In the genomic region with DNA sequence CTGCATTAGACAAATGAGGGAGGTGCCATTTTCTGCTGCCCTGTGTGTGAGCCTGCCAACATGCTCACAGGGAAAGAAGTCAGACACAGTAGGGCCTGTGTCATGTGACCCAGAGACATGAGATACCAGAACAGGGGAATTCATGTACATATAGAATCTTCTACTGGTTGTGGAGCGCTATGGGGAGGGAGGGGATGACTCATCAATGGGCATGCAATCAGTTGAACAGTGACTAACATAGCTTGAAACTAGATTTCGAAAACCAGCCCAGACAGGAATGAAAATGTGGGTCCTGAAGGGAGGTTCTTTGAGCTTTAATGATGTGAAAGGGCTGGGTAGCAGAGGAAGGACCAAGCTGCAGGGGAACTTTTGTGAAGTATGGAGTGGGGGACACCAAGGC, we compare ENCODE assay signal across 37 mouse cellular contexts. TPM values are rescaled to one million over a fixed set of nuclear protein-coding genes. Genes with fewer than 3 reads are reported as not detected.
DNase-seq lines count a peak whose midpoint lies in the region; ATAC-seq and TF ChIP-seq lines count a peak whose summit lies in the region.
"Had no signal": no experiment of that assay in that cellular context is flagged by ENCODE, and none has a peak within 500 bp of the region (broad histone marks: within the 10 kb centered on the region; RNA-seq: fewer than 3 reads in every experiment).

No protein-coding gene starts in this region.

- H3K9ac ChIP-seq in stomach, embryonic 16.5 days (ENCODE audit: low read length): no peak overlapping the region
- H3K9ac ChIP-seq in stomach, postnatal 0 days (ENCODE audit: low read length): no peak overlapping the region
- H3K9ac ChIP-seq: forebrain, embryonic 13.5 days; heart, embryonic 13.5 days; limb, embryonic 12.5 days; liver, embryonic 15.5 days; lung, embryonic 14.5 days; midbrain, embryonic 13.5 days; neural tube, embryonic 13.5 days had no signal

- peak; percentile 30; the same call in 1 of the 2 replicates for ATAC-seq in stomach, embryonic 16.5 days (ENCODE audit: insufficient read depth, low FRiP score)
- no peak for ATAC-seq in stomach, postnatal 0 days (ENCODE audit: low FRiP score, low TSS enrichment)
- ATAC-seq in Patski: peak; percentile 51
- peak; percentile 57 for ATAC-seq in granulocyte monocyte progenitor cell, adult 5-6 weeks (replicated peaks; ENCODE audit: poor library complexity, severe bottlenecking)
- ATAC-seq in inflammation-experienced regulatory T-cells, adult 6 months: no peak
- ATAC-seq: forebrain, embryonic 13.5 days; hindbrain, postnatal 0 days; intestine, embryonic 16.5 days; midbrain, embryonic 13.5 days had no signal

- no peaks in the 10 kb centered on the region for H3K27me3 ChIP-seq in stomach, embryonic 16.5 days (ENCODE audit: control insufficient read depth, insufficient read depth, low read length)
- H3K27me3 ChIP-seq in stomach, postnatal 0 days (ENCODE audit: control insufficient read depth, insufficient read depth, low read length): no peaks in the 10 kb centered on the region
- H3K27me3 ChIP-seq in C2C12 (ENCODE audit: control insufficient read depth, insufficient read depth, insufficient read length): no peaks in the 10 kb centered on the region
- H3K27me3 ChIP-seq in Patski: no peaks in the 10 kb centered on the region
- H3K27me3 ChIP-seq: forebrain, embryonic 13.5 days; heart, embryonic 13.5 days; limb, embryonic 12.5 days; liver, embryonic 15.5 days; midbrain, embryonic 13.5 days; neural tube, embryonic 13.5 days had no signal

- H3K79me3 ChIP-seq in C2C12 (ENCODE audit: low read depth): no peaks in the 10 kb centered on the region

- DNase-seq in stomach, postnatal 0 days (ENCODE audit: low spot score): no peak
- DNase-seq in Patski (ENCODE audit: low read depth, low spot score) (no peak), MN1 (ENCODE audit: low spot score) (no peak)
- DNase-seq in thymus, postnatal 14 days: no peak
- DNase-seq: adrenal gland, postnatal 25 days; cerebellum, adult 18-20 months; cerebellum, postnatal 10 days; gastrocnemius, postnatal 14 days; heart, adult 18-20 months; heart, postnatal 10 days; kidney, adult 8-10 months; lung, embryonic 14.5 days; lung, postnatal 36 days had no signal

- CTCF ChIA-PET in Patski (lab: Charles Lee): interaction anchor here (0.7 kb wide), 1 partner anchor 13 kb away, joined by 3 read pairs; no protein-coding TSS in a partner anchor

- no peaks in the 10 kb centered on the region for H3K79me2 ChIP-seq in C2C12 (ENCODE audit: control insufficient read depth, insufficient read depth)

- no peaks in the 10 kb centered on the region for H3K36me3 ChIP-seq in stomach, embryonic 16.5 days (ENCODE audit: control insufficient read depth, insufficient read depth, low read length)
- H3K36me3 ChIP-seq in stomach, postnatal 0 days (ENCODE audit: control insufficient read depth, insufficient read depth, low read length): no peaks in the 10 kb centered on the region
- no peaks in the 10 kb centered on the region for H3K36me3 ChIP-seq in C2C12 (ENCODE audit: control insufficient read depth, insufficient read depth)
- H3K36me3 ChIP-seq: G1E; heart, embryonic 13.5 days; hindbrain, embryonic 10.5 days; limb, embryonic 12.5 days; liver, embryonic 15.5 days; midbrain, embryonic 13.5 days; neural tube, embryonic 13.5 days had no signal

- in situ Hi-C loops in Patski (cut with MboI; ENCODE audit: low pct_unique_long_range_greater_than_20kb): no loop called here

- TF ChIP-seq EP300 in stomach, postnatal 0 days (optimal IDR thresholded peaks at IDR 0.05): no peak

- no peaks in the 10 kb centered on the region for H3K4me1 ChIP-seq in stomach, embryonic 16.5 days (ENCODE audit: control insufficient read depth, insufficient read depth, low read length)
- no peaks in the 10 kb centered on the region for H3K4me1 ChIP-seq in stomach, postnatal 0 days (replicated peaks; ENCODE audit: control insufficient read depth, insufficient read depth)
- H3K4me1 ChIP-seq: forebrain, embryonic 13.5 days; hindbrain, embryonic 10.5 days; limb, embryonic 12.5 days; liver, embryonic 15.5 days; midbrain, embryonic 13.5 days; neural tube, embryonic 13.5 days had no signal

- no peaks in the 10 kb centered on the region for H3K9me3 ChIP-seq in stomach, embryonic 16.5 days (replicated peaks; ENCODE audit: control insufficient read depth, low read length)
- H3K9me3 ChIP-seq in stomach, postnatal 0 days (ENCODE audit: control insufficient read depth, low read length): no peaks in the 10 kb centered on the region
- H3K9me3 ChIP-seq: forebrain, embryonic 13.5 days; heart, embryonic 13.5 days; hindbrain, embryonic 10.5 days; limb, embryonic 12.5 days; liver, embryonic 15.5 days; midbrain, embryonic 13.5 days; neural tube, embryonic 13.5 days had no signal

- no peak for TF ChIP-seq CTCF in stomach, postnatal 0 days (IDR thresholded peaks at IDR 0.05; ENCODE audit: low read depth)
- TF ChIP-seq CTCF in C2C12 (IDR thresholded peaks at IDR 0.05; ENCODE audit: control insufficient read depth, insufficient read depth, insufficient read length): no peak
- no peak for TF ChIP-seq CTCF in Patski (IDR thresholded peaks at IDR 0.05)

- no peak overlapping the region for H3K4me2 ChIP-seq in stomach, embryonic 16.5 days (ENCODE audit: low read depth, low read length)
- H3K4me2 ChIP-seq in stomach, postnatal 0 days (replicated peaks; ENCODE audit: low read depth): no peak overlapping the region
- H3K4me2 ChIP-seq: forebrain, embryonic 13.5 days; heart, embryonic 13.5 days; limb, embryonic 12.5 days; liver, embryonic 15.5 days; lung, embryonic 14.5 days; midbrain, embryonic 13.5 days; neural tube, embryonic 13.5 days had no signal

- H3K4me3 ChIP-seq in stomach, embryonic 16.5 days (replicated peaks; ENCODE audit: low read length): no peak overlapping the region
- no peak overlapping the region for H3K4me3 ChIP-seq in stomach, postnatal 0 days (ENCODE audit: low read depth, low read length)
- no peak overlapping the region for H3K4me3 ChIP-seq in C2C12 (ENCODE audit: insufficient read depth, poor library complexity, severe bottlenecking)
- H3K4me3 ChIP-seq: forebrain, embryonic 13.5 days; heart, embryonic 13.5 days; hindbrain, embryonic 10.5 days; left cerebral cortex, adult 2 months; limb, embryonic 12.5 days; liver, embryonic 15.5 days; midbrain, embryonic 13.5 days; neural tube, embryonic 13.5 days had no signal

- whole genome bisulfite sequencing in stomach, embryonic 16.5 days: 81% methylated on average over 2 of the region's 2 CpGs
- 59% methylated on average over 2 of the region's 2 CpGs for WGBS in stomach, postnatal 0 days

- no peak overlapping the region for H3ac ChIP-seq in C2C12 (ENCODE audit: control insufficient read depth, insufficient read length, low read depth)

- POLR2A ChIA-PET in Patski (lab: Charles Lee): no interaction called here

- H3K27ac ChIP-seq in stomach, embryonic 16.5 days (ENCODE audit: low read length): no peak overlapping the region
- H3K27ac ChIP-seq in stomach, postnatal 0 days (replicated peaks): no peak overlapping the region
- H3K27ac ChIP-seq: forebrain, embryonic 13.5 days; heart, embryonic 13.5 days; hindbrain, embryonic 10.5 days; hindbrain, postnatal 0 days; kidney, postnatal 0 days; left cerebral cortex, adult 2 months; limb, embryonic 12.5 days; liver, embryonic 15.5 days; midbrain, embryonic 13.5 days; neural tube, embryonic 13.5 days had no signal

TF ChIP-seq in C2C12, 6 proteins besides CTCF, POLR2A, EP300 and RAD21:
- TF ChIP-seq USF1 (IDR thresholded peaks at IDR 0.05; ENCODE audit: low read depth) (peak; percentile 41), MAX (IDR thresholded peaks at IDR 0.05) (no peak)

RNA-seq across cellular contexts. Expression of a gene that starts 3.8 kb away (rescaled TPM):
- not detected in 2 replicates for polyA plus RNA-seq in stomach, embryonic 16.5 days (2015; fragmentation: Nextera tagmentation; extraction: Ambion mirVana)
- polyA plus RNA-seq in stomach, postnatal 0 days (2015; fragmentation: Nextera tagmentation; extraction: Ambion mirVana): 0.05 TPM in 1 of 2 replicates, not detected in the other
- polyA plus RNA-seq in C2C12 (2012; fragmentation: generic; extraction: Trizol) (not detected), Patski (2021) (not detected)
- not detected in 2 replicates for total RNA-seq in granulocyte monocyte progenitor cell, adult 5-6 weeks (2014; fragmentation: Nextera tagmentation)
- not detected in 2 replicates for total RNA-seq in granulocyte monocyte progenitor cell, adult 5-6 weeks (2017)
- not detected for polyA plus RNA-seq in inflammation-experienced regulatory T-cells, adult 6 months (2017; shearing (Covaris generic))
- total RNA-seq: gastrocnemius, postnatal 14 days; heart, adult 18-20 months; heart, postnatal 10 days; hindbrain, postnatal 0 days; layer of hippocampus, adult 18-20 months; layer of hippocampus, postnatal 14 days; left cerebral cortex, adult 2 months; left cerebral cortex, postnatal 25 days; megakaryocyte-erythroid progenitor cell, adult 5-6 weeks had no signal
- polyA plus RNA-seq: brain, embryonic 14.5 days; embryonic facial prominence, embryonic 14.5 days; forebrain, embryonic 13.5 days; G1E; hindbrain, embryonic 10.5 days; hindbrain, postnatal 0 days; kidney, postnatal 0 days; limb, embryonic 12.5 days; liver, adult 2 months; lung, embryonic 14.5 days; midbrain, embryonic 13.5 days; neural tube, embryonic 13.5 days had no signal

RNA-seq across cellular contexts. Expression of a gene that starts 11.5 kb away (rescaled TPM):
- polyA plus RNA-seq in stomach, embryonic 16.5 days (2015; fragmentation: Nextera tagmentation; extraction: Ambion mirVana): not detected in 2 replicates
- polyA plus RNA-seq in stomach, postnatal 0 days (2015; fragmentation: Nextera tagmentation; extraction: Ambion mirVana): not detected in 2 replicates
- polyA plus RNA-seq in C2C12 (2012; fragmentation: generic; extraction: Trizol) (not detected), Patski (2021) (not detected)
- not detected in 2 replicates for total RNA-seq in granulocyte monocyte progenitor cell, adult 5-6 weeks (2014; fragmentation: Nextera tagmentation)
- total RNA-seq in granulocyte monocyte progenitor cell, adult 5-6 weeks (2017): not detected in 2 replicates
- not detected for polyA plus RNA-seq in inflammation-experienced regulatory T-cells, adult 6 months (2017; shearing (Covaris generic))
- total RNA-seq: adrenal gland, postnatal 25 days; common myeloid progenitor, adult 5-6 weeks; gastrocnemius, postnatal 14 days; heart, adult 18-20 months; heart, postnatal 10 days; hindbrain, postnatal 0 days; layer of hippocampus, adult 18-20 months; layer of hippocampus, postnatal 14 days; left cerebral cortex, adult 2 months; left cerebral cortex, postnatal 25 days; liver, adult 2 months; megakaryocyte-erythroid progenitor cell, adult 5-6 weeks had no signal
- polyA plus RNA-seq: brain, embryonic 14.5 days; embryonic facial prominence, embryonic 14.5 days; forebrain, embryonic 13.5 days; G1E; heart, embryonic 13.5 days; hindbrain, embryonic 10.5 days; hindbrain, postnatal 0 days; intestine, embryonic 16.5 days; kidney, postnatal 0 days; limb, embryonic 12.5 days; liver, adult 2 months; lung, embryonic 14.5 days; midbrain, embryonic 13.5 days; neural tube, embryonic 13.5 days had no signal

RNA-seq across cellular contexts. Expression of a gene that starts 23.1 kb away (rescaled TPM):
- polyA plus RNA-seq in stomach, embryonic 16.5 days (2015; fragmentation: Nextera tagmentation; extraction: Ambion mirVana): not detected in 2 replicates
- polyA plus RNA-seq in stomach, postnatal 0 days (2015; fragmentation: Nextera tagmentation; extraction: Ambion mirVana): 0.07 and 0.10 TPM in 2 replicates
- polyA plus RNA-seq in C2C12 (2012; fragmentation: generic; extraction: Trizol) (not detected), Patski (2021) (0.06 TPM)
- not detected in 2 replicates for total RNA-seq in granulocyte monocyte progenitor cell, adult 5-6 weeks (2014; fragmentation: Nextera tagmentation)
- total RNA-seq in granulocyte monocyte progenitor cell, adult 5-6 weeks (2017): not detected in 2 replicates
- not detected for polyA plus RNA-seq in inflammation-experienced regulatory T-cells, adult 6 months (2017; shearing (Covaris generic))
- total RNA-seq: adrenal gland, postnatal 25 days; common myeloid progenitor, adult 5-6 weeks; G1E; gastrocnemius, postnatal 14 days; heart, adult 18-20 months; heart, postnatal 10 days; layer of hippocampus, adult 18-20 months; layer of hippocampus, postnatal 14 days; left cerebral cortex, adult 2 months; left cerebral cortex, postnatal 25 days; liver, adult 2 months; megakaryocyte-erythroid progenitor cell, adult 5-6 weeks had no signal
- polyA plus RNA-seq: brain, embryonic 14.5 days; embryonic facial prominence, embryonic 14.5 days; forebrain, embryonic 13.5 days; G1E; heart, embryonic 13.5 days; hindbrain, embryonic 10.5 days; hindbrain, postnatal 0 days; kidney, postnatal 0 days; limb, embryonic 12.5 days; lung, embryonic 14.5 days; midbrain, embryonic 13.5 days; neural tube, embryonic 13.5 days had no signal

RNA-seq across cellular contexts. Expression of a gene that starts 29.7 kb away (rescaled TPM):
- polyA plus RNA-seq in stomach, embryonic 16.5 days (2015; fragmentation: Nextera tagmentation; extraction: Ambion mirVana): not detected in 2 replicates
- polyA plus RNA-seq in stomach, postnatal 0 days (2015; fragmentation: Nextera tagmentation; extraction: Ambion mirVana): 0.04 TPM in 1 of 2 replicates, not detected in the other
- polyA plus RNA-seq in C2C12 (2012; fragmentation: generic; extraction: Trizol) (not detected), Patski (2021) (0.04 TPM)
- total RNA-seq in granulocyte monocyte progenitor cell, adult 5-6 weeks (2014; fragmentation: Nextera tagmentation): not detected in 2 replicates
- not detected in 2 replicates for total RNA-seq in granulocyte monocyte progenitor cell, adult 5-6 weeks (2017)
- polyA plus RNA-seq in inflammation-experienced regulatory T-cells, adult 6 months (2017; shearing (Covaris generic)): not detected
- total RNA-seq: common myeloid progenitor, adult 5-6 weeks; hindbrain, postnatal 0 days; left cerebral cortex, adult 2 months; liver, adult 2 months; megakaryocyte-erythroid progenitor cell, adult 5-6 weeks had no signal
- polyA plus RNA-seq: brain, embryonic 14.5 days; embryonic facial prominence, embryonic 14.5 days; forebrain, embryonic 13.5 days; G1E; heart, embryonic 13.5 days; hindbrain, embryonic 10.5 days; limb, embryonic 12.5 days; liver, adult 2 months; liver, embryonic 15.5 days; lung, embryonic 14.5 days; midbrain, embryonic 13.5 days; neural tube, embryonic 13.5 days had no signal

Comparison
In these comparisons a context has a peak if more than half of its experiments do, and no peak if none do; other contexts are left out.
1. ATAC-seq: peak in stomach, embryonic 16.5 days (single experiment), Patski (single experiment) and granulocyte monocyte progenitor cell, adult 5-6 weeks (single experiment); none in stomach, postnatal 0 days (single experiment) and inflammation-experienced regulatory T-cells, adult 6 months (single experiment).